Mouse (Mus musculus) mammary gland, adult 2 months (tissue): ENCODE data around the gene Ccdc81. TPM values are rescaled to one million over a fixed set of nuclear protein-coding genes. Genes with fewer than 3 reads are reported as not detected.

ENCODE experiments used
- polyA plus RNA-seq: library from polyadenylated mRNA; depleted of rRNA; stranded (reverse); fragments of >200 nt; gene quantifications from 2 replicates; pipeline ENCODE4 v1.2.3, GENCODE M21; 2012; ENCODE audit warnings: low replicate concordance; rRNA removed

The Ccdc81 gene
- polyA plus RNA-seq: not detected in 2 replicates

DNA sequence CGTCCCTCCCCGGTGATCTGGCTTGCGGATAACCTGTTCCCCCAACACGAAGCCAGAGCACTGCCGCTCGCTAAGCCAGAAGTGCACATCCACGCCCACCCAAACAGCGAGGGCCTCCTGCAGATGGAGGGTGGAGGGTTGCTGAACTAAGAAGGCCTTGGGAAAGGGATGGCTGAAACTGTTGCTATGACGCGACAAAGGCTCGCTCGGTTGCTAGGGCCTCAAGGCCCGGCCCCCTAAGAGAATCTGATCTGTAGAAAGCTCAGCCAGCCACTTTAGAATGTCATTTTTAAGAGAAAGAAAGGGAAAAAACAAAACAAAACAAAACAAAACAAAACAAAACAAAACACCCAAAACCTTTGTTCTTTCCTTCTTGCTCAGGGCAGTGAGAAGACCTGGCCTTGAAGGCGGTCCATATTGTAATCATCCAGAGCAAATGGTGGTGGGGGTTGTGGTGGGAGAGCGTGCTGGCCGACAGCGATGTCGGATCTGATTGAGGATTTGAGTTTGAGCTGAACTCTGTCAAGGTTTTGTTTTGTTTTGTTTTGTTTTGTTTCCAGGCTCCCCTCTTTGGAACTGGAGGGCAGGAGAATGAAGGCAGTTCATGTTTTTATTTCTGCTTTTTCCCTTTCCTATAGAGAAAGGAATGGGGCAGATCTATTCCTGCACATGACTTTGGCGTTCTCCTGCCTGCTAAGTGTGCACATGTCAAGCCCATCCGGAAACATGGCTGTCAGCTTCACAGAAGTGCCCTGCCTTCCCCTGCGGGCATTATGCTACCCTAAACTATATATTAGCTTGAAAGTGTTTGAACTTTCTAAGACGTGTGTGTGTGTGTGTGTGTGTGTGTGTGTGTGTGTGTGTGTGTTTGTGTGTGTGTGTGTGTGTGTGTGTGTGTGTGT lies at the start of gene Ccdc81:
Ccdc81 (minus strand) TSS at position 188 of the 902 bp plus-strand sequence.

DNA sequence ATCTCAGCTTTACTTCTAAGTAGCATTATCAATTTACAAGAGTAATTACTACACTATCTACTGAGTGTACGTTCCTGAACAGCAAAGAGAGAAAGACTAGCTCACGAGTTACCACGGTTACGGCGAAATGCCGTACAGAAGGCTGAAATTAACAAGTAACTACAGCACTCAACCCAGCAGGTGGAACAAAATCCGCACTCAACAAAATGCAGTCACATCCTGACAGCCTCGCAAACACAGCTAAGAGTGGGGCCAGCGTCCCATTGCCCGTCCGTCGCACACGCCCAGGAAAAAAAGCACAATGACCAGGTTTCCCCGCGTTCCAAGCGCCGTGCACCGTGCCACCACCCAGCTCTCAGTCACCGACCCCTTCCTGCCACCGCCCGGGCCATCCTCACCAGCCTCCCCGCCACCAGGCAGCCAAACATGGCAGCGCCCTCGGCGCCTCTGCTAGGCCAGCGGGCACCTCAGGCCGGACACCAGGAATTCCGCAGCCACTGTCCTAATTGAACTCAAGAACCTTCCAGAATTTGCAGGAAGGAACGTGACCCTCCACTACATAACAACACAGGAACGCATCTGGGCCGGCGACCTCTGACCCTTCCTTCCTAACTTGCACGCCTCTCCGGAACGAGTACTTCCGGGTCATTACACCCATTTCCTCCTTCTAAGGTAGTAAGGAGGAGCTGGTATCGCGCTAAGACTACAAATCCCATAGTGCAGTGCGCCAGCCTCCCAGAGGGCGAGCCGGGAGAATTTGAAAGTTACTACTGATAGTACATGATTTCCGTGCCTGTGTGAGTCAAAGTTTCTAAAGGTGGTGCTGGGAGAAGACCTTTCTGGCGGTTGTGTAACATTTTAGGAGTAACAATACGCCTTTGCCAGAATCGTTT lies 37.4 kb upstream of the Ccdc81 start, which contains the start of gene Hikeshi:
Hikeshi (minus strand) TSS at position 634 of the 893 bp plus-strand sequence.

Other genes starting within 250 kb of the Ccdc81 start
- gene Hikeshi, start 37.6 kb upstream of the Ccdc81 start, polyA plus RNA-seq: 39.0 and 85.0 TPM in 2 replicates
- 11.5 and 15.6 TPM in 2 replicates for gene Eed, start 77.4 kb upstream of the Ccdc81 start, polyA plus RNA-seq
- 40.6 and 84.7 TPM in 2 replicates for gene Picalm, start 226.6 kb upstream of the Ccdc81 start, polyA plus RNA-seq